Mouse (Mus musculus): ENCODE data around the gene Cnot1.

GRCm38 (mm10) chr8:95809116-95809515 lies 1.9 kb upstream of the Cnot1 start:
- TF ChIP-seq CTCF (IDR thresholded peaks at IDR 0.05 in 2 of 3, conservative IDR thresholded peaks at IDR 0.05 in 1 of 3; ENCODE audit: control insufficient read depth in 1 of 3, insufficient read depth in 1 of 3, low read depth in 2 of 3, low read length in 3 of 3, poor library complexity in 1 of 3, severe bottlenecking in 1 of 3) (no peak), POLR2A (IDR thresholded peaks at IDR 0.05; ENCODE audit: control insufficient read depth in 1 of 2, insufficient read depth in 1 of 2, low read depth in 1 of 2, low read length in 2 of 2, poor library complexity in 1 of 2) (no peak), HCFC1 (IDR thresholded peaks at IDR 0.05; ENCODE audit: low read depth, low read length) (no peak), ZKSCAN1 (IDR thresholded peaks at IDR 0.05; ENCODE audit: low read depth, low read length) (no peak), TAL1 (IDR thresholded peaks at IDR 0.05; ENCODE audit: low read length) (no peak), MYC (IDR thresholded peaks at IDR 0.05; ENCODE audit: low read depth, low read length) (no peak), MEF2A (IDR thresholded peaks at IDR 0.05; ENCODE audit: extremely low read depth, insufficient replicate concordance, low read depth, low read length, poor library complexity, severe bottlenecking) (no peak), MAFK (IDR thresholded peaks at IDR 0.05; ENCODE audit: borderline replicate concordance, low read depth, low read length) (no peak), E2F4 (IDR thresholded peaks at IDR 0.05; ENCODE audit: borderline replicate concordance, low read depth, low read length) (no peak), RCOR1 (IDR thresholded peaks at IDR 0.05; ENCODE audit: low read depth, low read length) (no peak), EP300 (IDR thresholded peaks at IDR 0.05; ENCODE audit: low read depth in 1 of 2, low read length in 2 of 2) (no peak), ZC3H11A (IDR thresholded peaks at IDR 0.05; ENCODE audit: low read depth, low read length) (no peak)
